Mouse (Mus musculus) midbrain, embryonic 11.5 days (tissue): ENCODE data around the gene Cd22. TPM values are rescaled to one million over a fixed set of nuclear protein-coding genes. Genes with fewer than 3 reads are reported as not detected.

Experiments used
- ATAC-seq: fragments of 200-750 bp; cut with Nextera tagmentation; 2 replicates; pipeline ENCODE4 v1.8.0; 2017; ENCODE audit warnings: moderate TSS enrichment, moderate library complexity; ENCODE audit not compliant: low FRiP score
- DNase-seq: peaks from one replicate; pipeline ENCODE4 v3.0.0; 2015; ENCODE audit warnings: low spot score; ENCODE audit errors: missing footprints
- H3K27ac ChIP-seq: fragments of 300-500 bp; sonication (generic); 2 replicates; pipeline ENCODE4 v1.5.1; 2014; ENCODE audit warnings: low read depth, low read length
- H3K27me3 ChIP-seq: fragments of 300-500 bp; sonication (generic); 2 replicates; pipeline ENCODE4 v1.6.1; 2014; ENCODE audit warnings: mild to moderate bottlenecking, low read length, moderate library complexity, mixed read lengths; ENCODE audit not compliant: control insufficient read depth, insufficient read depth
- H3K36me3 ChIP-seq: fragments of 300-500 bp; sonication (generic); 2 replicates; pipeline ENCODE4 v1.6.1; 2014; ENCODE audit warnings: mild to moderate bottlenecking, low read length, moderate library complexity, mixed read lengths; ENCODE audit not compliant: control insufficient read depth, insufficient read depth
- H3K4me1 ChIP-seq: fragments of 300-500 bp; sonication (generic); 2 replicates; pipeline ENCODE4 v1.6.1; 2014; ENCODE audit warnings: low read length; ENCODE audit not compliant: control insufficient read depth, insufficient read depth
- H3K4me2 ChIP-seq: fragments of 300-500 bp; sonication (generic); 2 replicates; pipeline ENCODE4 v1.6.1; 2014; ENCODE audit warnings: mild to moderate bottlenecking, moderate library complexity
- H3K4me3 ChIP-seq: fragments of 300-500 bp; sonication (generic); 2 replicates; pipeline ENCODE4 v1.5.1; 2014; ENCODE audit warnings: low read depth, low read length
- H3K9ac ChIP-seq: fragments of 300-500 bp; sonication (generic); 2 replicates; pipeline ENCODE4 v1.6.1; 2014; ENCODE audit warnings: low read length
- H3K9me3 ChIP-seq: fragments of 300-500 bp; sonication (generic); 2 replicates; pipeline ENCODE4 v1.6.1; 2016; ENCODE audit warnings: low read length; ENCODE audit not compliant: control insufficient read depth
- WGBS: fragments of 180-500 bp; shearing (Covaris S2); extraction: QIAGEN DNeasy Blood & Tissue Kit; methylation state at CpG from one replicate; pipeline ENCODE4 v1.1.7; 2014; 5-methylcytosine and 5-hydroxymethylcytosine counted together
- polyA plus RNA-seq: library from polyadenylated mRNA; unstranded; fragments of >200 nt; fragmentation: Nextera tagmentation; extraction: Ambion mirVana; gene quantifications from 2 replicates; pipeline ENCODE4 v1.2.1, GENCODE M21; 2014

Cd22 gene
- polyA plus RNA-seq, 1 experiment from 2014 or later = not detected

- 68% methylated on average over 7 of the region's 7 CpGs for WGBS
- no peak overlapping the region for H3K4me3 ChIP-seq
- no peaks in the 10 kb centered on the region for H3K9me3 ChIP-seq
- no peak for DNase-seq
- no peak overlapping the region for H3K9ac ChIP-seq
- H3K27me3 ChIP-seq = no peaks in the 10 kb centered on the region
- no peaks in the 10 kb centered on the region for H3K4me1 ChIP-seq
- no peaks in the 10 kb centered on the region for H3K36me3 ChIP-seq
- no peak overlapping the region for H3K27ac ChIP-seq
- H3K4me2 ChIP-seq = no peak overlapping the region
- no peak for ATAC-seq
Observed at GRCm38 (mm10) chr7:30820854-30821445, 59.2 kb downstream of the Cd22 start.

DNA sequence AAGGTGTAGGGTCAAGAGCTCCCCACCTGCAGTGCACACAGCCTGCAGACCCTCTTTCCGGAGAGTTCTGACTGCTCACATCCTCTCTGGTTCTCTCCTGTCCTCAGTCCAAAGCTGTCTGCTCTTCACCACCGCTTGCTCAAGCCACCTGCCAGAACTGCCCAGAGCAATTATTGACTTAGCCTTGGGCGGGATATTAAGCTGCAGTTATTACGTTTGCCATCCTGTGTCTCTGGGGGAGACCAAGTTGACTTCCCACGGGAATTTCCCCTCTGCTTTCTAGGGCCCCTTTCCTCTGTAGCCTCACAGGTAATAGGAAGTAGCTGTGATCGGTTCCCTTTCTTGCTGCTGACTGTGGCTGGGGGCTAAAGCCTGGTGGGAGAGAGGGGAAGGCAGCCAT, 60.0 kb downstream of the Cd22 start:
- Histone ChIP-seq H3K9me3 (no peaks in the 10 kb centered on the region), H3K4me3 (no peak overlapping the region), H3K4me1 (no peaks in the 10 kb centered on the region), H3K36me3 (no peaks in the 10 kb centered on the region), H3K9ac (no peak overlapping the region), H3K4me2 (no peak overlapping the region), H3K27me3 (no peaks in the 10 kb centered on the region), H3K27ac (no peak overlapping the region)
- DNase-seq (no peak), ATAC-seq (no peak)
- 71% methylated on average over 6 of the region's 6 CpGs for WGBS

Other genes with a start within 250 kb of the Cd22 start
- not detected in 2 replicates for gene Etv2, start 244.5 kb downstream of the Cd22 start, polyA plus RNA-seq
- gene Rbm42, start 230.0 kb downstream of the Cd22 start, polyA plus RNA-seq = 112 and 138 TPM in 2 replicates
- 51.0 and 52.4 TPM in 2 replicates for gene Haus5, start 215.3 kb downstream of the Cd22 start, polyA plus RNA-seq
- not detected in 2 replicates for gene Pmis2, start 208.7 kb downstream of the Cd22 start, polyA plus RNA-seq
- not detected in 2 replicates for gene 2200002J24Rik, start 181.4 kb downstream of the Cd22 start, polyA plus RNA-seq
- 0.70 and 1.1 TPM in 2 replicates for gene Atp4a, start 168.1 kb downstream of the Cd22 start, polyA plus RNA-seq
- 140 and 153 TPM in 2 replicates for gene Tmem147, start 150.8 kb downstream of the Cd22 start, polyA plus RNA-seq
- gene Gapdhs, start 136.7 kb downstream of the Cd22 start, polyA plus RNA-seq = 0.19 and 0.48 TPM in 2 replicates
- gene Sbsn, start 128.9 kb downstream of the Cd22 start, polyA plus RNA-seq = 0.54 and 1.1 TPM in 2 replicates
- gene Dmkn, start 116.6 kb downstream of the Cd22 start, polyA plus RNA-seq = not detected in 2 replicates
- not detected in 2 replicates for gene Krtdap, start 92.4 kb downstream of the Cd22 start, polyA plus RNA-seq
- gene Ffar2, start 56.6 kb downstream of the Cd22 start, polyA plus RNA-seq = not detected in 2 replicates
- not detected in 2 replicates for gene Ffar3, start 24.2 kb downstream of the Cd22 start, polyA plus RNA-seq
- gene Ffar1, start 18.8 kb downstream of the Cd22 start, polyA plus RNA-seq = not detected in 2 replicates
- gene Mag, start 34.5 kb upstream of the Cd22 start, polyA plus RNA-seq = 0.44 and 0.47 TPM in 2 replicates
- gene Hamp2, start 44.3 kb upstream of the Cd22 start, polyA plus RNA-seq = not detected in 2 replicates
- 0.40 TPM in 1 of 2 replicates, not detected in the other for gene Hamp, start 63.7 kb upstream of the Cd22 start, polyA plus RNA-seq
- gene Usf2, start 76.5 kb upstream of the Cd22 start, polyA plus RNA-seq = 20.6 and 21.7 TPM in 2 replicates
- gene Lsr, start 93.1 kb upstream of the Cd22 start, polyA plus RNA-seq = 10.2 and 13.1 TPM in 2 replicates
- 0.25 and 0.62 TPM in 2 replicates for gene Fam187b, start 93.4 kb upstream of the Cd22 start, polyA plus RNA-seq
- 11.3 and 12.6 TPM in 2 replicates for gene Fxyd5, start 162.1 kb upstream of the Cd22 start, polyA plus RNA-seq
- 5.4 and 6.2 TPM in 2 replicates for gene Fxyd7, start 171.1 kb upstream of the Cd22 start, polyA plus RNA-seq
- gene Fxyd1, start 176.9 kb upstream of the Cd22 start, polyA plus RNA-seq = 4.8 and 5.4 TPM in 2 replicates
- gene Lgi4, start 179.0 kb upstream of the Cd22 start, polyA plus RNA-seq = 0.58 and 0.85 TPM in 2 replicates
- gene Fxyd3, start 196.4 kb upstream of the Cd22 start, polyA plus RNA-seq = 1.8 and 2.3 TPM in 2 replicates
- 0.44 and 1.2 TPM in 2 replicates for gene Hpn, start 234.9 kb upstream of the Cd22 start, polyA plus RNA-seq
- gene Scn1b, start 246.7 kb upstream of the Cd22 start, polyA plus RNA-seq = 0.52 and 1.1 TPM in 2 replicates